In genomic region chr7:94045428-94045827, GRCm38 (mm10) we compare ENCODE assay signal across 21 mouse cellular contexts.
"Had no signal": no experiment of that assay in that cellular context is flagged by ENCODE, and none has a peak within 500 bp of the region (broad histone marks: within the 10 kb centered on the region; RNA-seq: fewer than 3 reads in every experiment).

No protein-coding gene starts in this region.

- DNase-seq: cerebellum, adult 8-10 months; cerebellum, adult 9-11 months; cerebellum, postnatal 36 days; gastrocnemius, adult 2 months; gastrocnemius, postnatal 10 days; gastrocnemius, postnatal 14 days; gastrocnemius, postnatal 25 days; gastrocnemius, postnatal 36 days; heart, adult 11 months; heart, adult 18-20 months; heart, adult 2 months had no signal

- H3K9me3 ChIP-seq: embryonic facial prominence, embryonic 10.5 days; embryonic facial prominence, embryonic 12.5 days; embryonic facial prominence, embryonic 13.5 days; embryonic facial prominence, embryonic 15.5 days; forebrain, embryonic 10.5 days; forebrain, embryonic 12.5 days; forebrain, embryonic 13.5 days; forebrain, embryonic 15.5 days had no signal

- H3K4me3 ChIP-seq: embryonic facial prominence, embryonic 10.5 days; embryonic facial prominence, embryonic 12.5 days; embryonic facial prominence, embryonic 13.5 days; embryonic facial prominence, embryonic 15.5 days; erythroblast, embryonic 14.5 days; forebrain, embryonic 10.5 days; forebrain, embryonic 12.5 days; forebrain, embryonic 13.5 days; forebrain, embryonic 15.5 days; gastrocnemius, adult 2 months; heart, adult 2 months had no signal

- H3K9ac ChIP-seq: embryonic facial prominence, embryonic 12.5 days; embryonic facial prominence, embryonic 13.5 days; embryonic facial prominence, embryonic 15.5 days; forebrain, embryonic 12.5 days; forebrain, embryonic 13.5 days; forebrain, embryonic 15.5 days; forebrain, postnatal 0 days had no signal

- ATAC-seq: forebrain, embryonic 15.5 days; forebrain, postnatal 0 days had no signal

- H3K36me3 ChIP-seq: embryonic facial prominence, embryonic 10.5 days; embryonic facial prominence, embryonic 12.5 days; embryonic facial prominence, embryonic 13.5 days; embryonic facial prominence, embryonic 15.5 days; forebrain, embryonic 10.5 days; forebrain, embryonic 12.5 days; forebrain, embryonic 15.5 days had no signal

- H3K4me2 ChIP-seq: embryonic facial prominence, embryonic 12.5 days; embryonic facial prominence, embryonic 13.5 days; embryonic facial prominence, embryonic 15.5 days; forebrain, embryonic 12.5 days; forebrain, embryonic 13.5 days; forebrain, embryonic 15.5 days had no signal

- H3K27me3 ChIP-seq: embryonic facial prominence, embryonic 12.5 days; embryonic facial prominence, embryonic 15.5 days; forebrain, embryonic 13.5 days; forebrain, embryonic 15.5 days had no signal

- H3K4me1 ChIP-seq: embryonic facial prominence, embryonic 12.5 days; embryonic facial prominence, embryonic 13.5 days; embryonic facial prominence, embryonic 15.5 days had no signal

- H3K27ac ChIP-seq: embryonic facial prominence, embryonic 10.5 days; embryonic facial prominence, embryonic 12.5 days; embryonic facial prominence, embryonic 13.5 days; embryonic facial prominence, embryonic 15.5 days; forebrain, embryonic 10.5 days; forebrain, embryonic 12.5 days; forebrain, embryonic 13.5 days; forebrain, embryonic 15.5 days; gastrocnemius, adult 2 months; heart, adult 2 months had no signal
